Mouse (Mus musculus) kidney, embryonic 15.5 days (tissue): ENCODE measurements around the gene Ren1. TPM values are rescaled to one million over a fixed set of nuclear protein-coding genes. Genes with fewer than 3 reads are reported as not detected.
A peak's percentile ranks its signal among the peaks of the same experiment; 100 is the strongest.

Experiments
- ATAC-seq: fragments of 200-750 bp; cut with Nextera tagmentation; replicated peaks from 2 replicates; pipeline ENCODE4 v1.8.0; 2017; ENCODE audit warnings: moderate TSS enrichment; ENCODE audit not compliant: low FRiP score
- H3K27ac ChIP-seq: fragments of 300-500 bp; sonication (generic); 2 replicates; pipeline ENCODE4 v1.5.1; 2015; ENCODE audit warnings: mild to moderate bottlenecking, inconsistent platforms
- H3K27me3 ChIP-seq: fragments of 300-500 bp; sonication (generic); 2 replicates; pipeline ENCODE4 v1.6.1; 2015; ENCODE audit warnings: inconsistent platforms
- H3K36me3 ChIP-seq: fragments of 300-500 bp; sonication (generic); 2 replicates; pipeline ENCODE4 v1.6.1; 2015; ENCODE audit warnings: inconsistent platforms
- H3K4me1 ChIP-seq: fragments of 300-500 bp; sonication (generic); 2 replicates; pipeline ENCODE4 v1.6.1; 2015; ENCODE audit warnings: inconsistent platforms
- H3K4me2 ChIP-seq: fragments of 300-500 bp; sonication (generic); 2 replicates; pipeline ENCODE4 v1.6.1; 2015; ENCODE audit warnings: moderate library complexity, mild to moderate bottlenecking, inconsistent platforms
- H3K4me3 ChIP-seq: fragments of 300-500 bp; sonication (generic); replicated peaks from 2 replicates; pipeline ENCODE4 v1.5.1; 2015; ENCODE audit warnings: mild to moderate bottlenecking, inconsistent platforms
- H3K9ac ChIP-seq: fragments of 300-500 bp; sonication (generic); 2 replicates; pipeline ENCODE4 v1.6.1; 2015; ENCODE audit warnings: mild to moderate bottlenecking, inconsistent platforms
- H3K9me3 ChIP-seq: fragments of 300-500 bp; sonication (generic); replicated peaks from 2 replicates; pipeline ENCODE4 v1.6.1; 2016; ENCODE audit warnings: inconsistent platforms
- WGBS: fragments of 180-500 bp; shearing (Covaris S2); methylation state at CpG from one replicate; pipeline ENCODE4 v1.1.7; 2015; ENCODE audit warnings: mixed read lengths; 5-methylcytosine and 5-hydroxymethylcytosine counted together
- polyA plus RNA-seq: library from polyadenylated mRNA; unstranded; fragments of >200 nt; fragmentation: Nextera tagmentation; extraction: Ambion mirVana; gene quantifications from 2 replicates; pipeline ENCODE4 v1.2.1, GENCODE M21; 2015

Ren1 gene
- polyA plus RNA-seq, 1 experiment from 2014 or later, result 332 TPM

- Histone ChIP-seq H3K36me3 (no peaks in the 10 kb centered on the region), H3K4me1 (peaks cover 42% of the 10 kb centered on the region), H3K27me3 (no peaks in the 10 kb centered on the region), H3K27ac (no peak overlapping the region), H3K4me3 (no peak overlapping the region), H3K9ac (no peak overlapping the region), H3K4me2 (no peak overlapping the region), H3K9me3 (no peaks in the 10 kb centered on the region)
- ATAC-seq, result no peak
- 64% methylated on average over 13 of the region's 13 CpGs for WGBS
Measured at GRCm38 (mm10) chr1:133400014-133400725, 49.9 kb downstream of the Ren1 start.

- Histone ChIP-seq H3K4me3 (no peak overlapping the region), H3K36me3 (no peaks in the 10 kb centered on the region), H3K27ac (no peak overlapping the region), H3K9ac (no peak overlapping the region), H3K27me3 (no peaks in the 10 kb centered on the region), H3K4me1 (peaks cover 37% of the 10 kb centered on the region), H3K4me2 (no peak overlapping the region), H3K9me3 (no peaks in the 10 kb centered on the region)
- 88% methylated on average over 4 of the region's 4 CpGs for WGBS
- no peak for ATAC-seq
Measured at GRCm38 (mm10) chr1:133404005-133404404, 53.7 kb downstream of the Ren1 start.

DNA sequence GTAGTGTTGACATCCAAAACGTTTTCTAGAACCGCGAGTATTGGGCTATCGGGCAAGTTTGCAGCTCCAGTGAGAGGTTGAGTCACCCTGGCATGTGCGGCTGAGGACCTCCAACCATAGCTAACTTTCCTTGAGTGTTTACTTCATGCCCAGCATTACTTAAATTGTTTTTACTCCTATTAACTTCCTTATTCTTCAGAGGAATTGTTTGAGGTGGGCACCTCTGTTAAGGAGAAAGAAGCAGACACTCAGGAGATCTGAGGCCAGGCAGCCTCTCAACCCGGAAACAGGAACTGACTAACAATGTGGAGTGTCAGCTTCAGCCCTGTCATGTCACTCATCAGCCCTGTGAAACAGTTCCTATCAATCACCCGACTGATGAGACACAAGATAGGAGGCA, 56.3 kb downstream of the Ren1 start:
- peaks cover 39% of the 10 kb centered on the region for H3K4me1 ChIP-seq
- 0 out of 2 replicates have a peak, but pooled peaks cover 4% of the 10 kb centered on the region for H3K36me3 ChIP-seq
- no peak overlapping the region for H3K4me3 ChIP-seq
- WGBS, result 78% methylated on average over 7 of the region's 7 CpGs
- ATAC-seq, result no peak
- H3K9ac ChIP-seq, result no peak overlapping the region
- H3K9me3 ChIP-seq, result no peaks in the 10 kb centered on the region
- H3K27ac ChIP-seq, result 0 out of 2 replicates have a peak overlapping the region, but pooled peaks have one; percentile 46
- no peaks in the 10 kb centered on the region for H3K27me3 ChIP-seq
- H3K4me2 ChIP-seq, result no peak overlapping the region

GRCm38 (mm10) chr1:133407436-133407835, 57.1 kb downstream of the Ren1 start:
- ATAC-seq, result no peak
- Histone ChIP-seq H3K36me3 (0 out of 2 replicates have a peak, but pooled peaks cover 4% of the 10 kb centered on the region), H3K4me2 (no peak overlapping the region), H3K27ac (peak overlapping the region; percentile 46; the same call in 1 of the 2 replicates), H3K4me3 (no peak overlapping the region), H3K9ac (no peak overlapping the region), H3K9me3 (no peaks in the 10 kb centered on the region), H3K27me3 (no peaks in the 10 kb centered on the region), H3K4me1 (peaks cover 47% of the 10 kb centered on the region)
- 58% methylated on average over 6 of the region's 6 CpGs for WGBS

DNA sequence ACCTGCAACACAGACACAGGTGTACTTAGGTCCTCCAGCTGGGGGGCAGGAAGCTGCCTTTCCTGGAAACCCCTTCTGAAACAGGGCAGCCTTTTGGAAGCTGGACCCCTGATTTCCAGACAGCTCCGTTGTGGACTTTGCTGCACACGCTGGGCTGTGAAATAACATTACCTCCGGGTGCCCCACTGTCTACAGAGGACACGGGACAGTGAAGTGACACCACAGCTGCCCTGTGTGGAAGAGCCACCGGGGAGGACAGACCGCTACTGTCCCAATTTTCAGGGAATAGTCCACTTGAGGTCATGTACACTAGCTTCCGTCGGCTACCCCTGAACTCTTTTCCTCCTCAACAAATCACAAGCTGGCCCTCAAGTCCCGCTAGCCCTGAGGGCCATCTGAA, 58.0 kb downstream of the Ren1 start:
- H3K9me3 ChIP-seq, result no peaks in the 10 kb centered on the region
- 0 out of 2 replicates have a peak overlapping the region, but pooled peaks have one; percentile 2 for H3K27ac ChIP-seq
- no peak for ATAC-seq
- 33% methylated on average over 9 of the region's 9 CpGs for WGBS
- no peak overlapping the region for H3K4me2 ChIP-seq
- no peak overlapping the region for H3K4me3 ChIP-seq
- no peak overlapping the region for H3K9ac ChIP-seq
- H3K36me3 ChIP-seq, result 0 out of 2 replicates have a peak, but pooled peaks cover 4% of the 10 kb centered on the region
- peaks cover 56% of the 10 kb centered on the region for H3K4me1 ChIP-seq
- H3K27me3 ChIP-seq, result no peaks in the 10 kb centered on the region

DNA sequence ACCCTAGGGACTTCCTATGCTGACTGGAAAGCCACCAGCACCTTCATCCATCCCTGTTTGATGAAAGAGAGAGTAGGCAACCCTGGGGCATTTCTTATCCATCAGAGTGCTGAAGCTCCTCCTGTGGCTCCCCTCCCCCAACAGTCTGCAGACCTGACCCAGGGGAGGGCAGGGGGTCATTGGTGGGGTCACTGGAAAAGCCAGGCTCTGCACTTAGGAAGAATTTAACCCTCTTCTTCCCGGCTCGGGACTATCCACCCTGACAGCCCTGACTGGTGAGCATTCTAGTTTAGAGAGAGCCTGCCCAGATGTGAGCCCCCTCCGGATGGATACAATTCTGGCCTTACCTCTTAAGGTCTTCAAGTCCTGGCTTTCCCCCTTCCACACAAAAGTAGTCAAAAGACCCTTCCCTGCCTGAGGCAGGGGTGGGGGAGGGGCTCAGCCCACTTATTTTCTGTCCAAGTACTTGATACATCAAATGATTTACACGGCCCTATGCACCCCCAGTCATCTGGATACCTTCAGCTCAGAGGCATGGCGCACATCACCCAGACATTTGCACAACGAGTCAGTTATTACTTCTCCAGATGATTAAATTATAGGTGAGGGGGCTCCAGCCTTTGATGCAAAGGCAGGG, 58.7 kb downstream of the Ren1 start:
- H3K9me3 ChIP-seq, result no peaks in the 10 kb centered on the region
- peaks cover 62% of the 10 kb centered on the region for H3K4me1 ChIP-seq
- H3K9ac ChIP-seq, result no peak overlapping the region
- H3K27me3 ChIP-seq, result no peaks in the 10 kb centered on the region
- 0 out of 2 replicates have a peak, but pooled peaks cover 4% of the 10 kb centered on the region for H3K36me3 ChIP-seq
- 0 out of 2 replicates have a peak overlapping the region, but pooled peaks have one; percentile 2 for H3K27ac ChIP-seq
- H3K4me2 ChIP-seq, result peak overlapping the region; percentile 18
- WGBS, result 13% methylated on average over 6 of the region's 6 CpGs
- H3K4me3 ChIP-seq, result no peak overlapping the region
- 0 out of 2 replicates have a peak, but pooled peaks have one; percentile 23 for ATAC-seq

- peaks cover 69% of the 10 kb centered on the region for H3K4me1 ChIP-seq
- H3K9ac ChIP-seq, result no peak overlapping the region
- 62% methylated on average over 9 of the region's 9 CpGs for WGBS
- H3K4me2 ChIP-seq, result no peak overlapping the region
- no peaks in the 10 kb centered on the region for H3K27me3 ChIP-seq
- 0 out of 2 replicates have a peak, but pooled peaks cover 4% of the 10 kb centered on the region for H3K36me3 ChIP-seq
- no peaks in the 10 kb centered on the region for H3K9me3 ChIP-seq
- H3K4me3 ChIP-seq, result no peak overlapping the region
- 0 out of 2 replicates have a peak overlapping the region, but pooled peaks have one; percentile 2 for H3K27ac ChIP-seq
- no peak for ATAC-seq
Measured at GRCm38 (mm10) chr1:133409786-133410185, 59.5 kb downstream of the Ren1 start.

Other genes with a start within 250 kb of the Ren1 start
- gene Ppp1r15b, start 219.4 kb upstream of the Ren1 start, polyA plus RNA-seq, result 42.1 and 42.2 TPM in 2 replicates
- 6.9 and 8.4 TPM in 2 replicates for gene Plekha6, start 186.3 kb upstream of the Ren1 start, polyA plus RNA-seq
- 4.5 and 5.2 TPM in 2 replicates for gene Golt1a, start 40.7 kb upstream of the Ren1 start, polyA plus RNA-seq
- gene Kiss1, start 28.6 kb upstream of the Ren1 start, polyA plus RNA-seq, result not detected in 2 replicates
- gene Etnk2, start 13.1 kb downstream of the Ren1 start, polyA plus RNA-seq, result 3.3 and 4.0 TPM in 2 replicates
- gene Sox13, start 73.9 kb downstream of the Ren1 start, polyA plus RNA-seq, result 15.0 and 16.2 TPM in 2 replicates